Mouse (Mus musculus) megakaryocyte, embryonic 14.5 days (primary cell): Measurements from ENCODE around the gene Prkce.

ENCODE experiments used
- FLI1 ChIP-seq: IDR thresholded peaks from 2 replicates; pipeline ENCODE4 v1.6.1; 2012; ENCODE audit warnings: low read length, inconsistent platforms, mixed read lengths
- GATA1 ChIP-seq: IDR thresholded peaks from 3 replicates; pipeline ENCODE4 v1.6.1; 2012; ENCODE audit warnings: mixed read lengths, low read length, inconsistent platforms, borderline replicate concordance

GRCm38 (mm10) chr17:86570491-86570890, 402.9 kb downstream of the Prkce start:
- TF ChIP-seq GATA1 (no peak), FLI1 (no peak)
